Mouse (Mus musculus) bone marrow, adult 2 months (tissue): ENCODE results near the gene Glt1d1.

Source experiments
- CTCF ChIP-seq: fragments of 200-500 bp; IDR thresholded peaks from 2 replicates; pipeline ENCODE4 v1.5.1; 2011; ENCODE audit warnings: low read length, control low read depth; ENCODE audit not compliant: control insufficient read depth, insufficient read depth
- POLR2A ChIP-seq: fragments of 200-500 bp; IDR thresholded peaks from 2 replicates; pipeline ENCODE4 v1.6.1; 2011; ENCODE audit warnings: low read depth, mild to moderate bottlenecking, control low read depth, low read length, borderline replicate concordance; ENCODE audit not compliant: control insufficient read depth

GRCm38 (mm10) chr5:127730351-127730750 is 98.3 kb downstream of the Glt1d1 start:
- no peak for TF ChIP-seq POLR2A
- TF ChIP-seq CTCF, result no peak
